Mouse (Mus musculus): ENCODE results near the gene Cbl. TPM values are rescaled to one million over a fixed set of nuclear protein-coding genes. Genes with fewer than 3 reads are reported as not detected.

Cbl gene
- polyA plus RNA-seq, 1 experiment from 2014 or later: 4.9 TPM

DNA sequence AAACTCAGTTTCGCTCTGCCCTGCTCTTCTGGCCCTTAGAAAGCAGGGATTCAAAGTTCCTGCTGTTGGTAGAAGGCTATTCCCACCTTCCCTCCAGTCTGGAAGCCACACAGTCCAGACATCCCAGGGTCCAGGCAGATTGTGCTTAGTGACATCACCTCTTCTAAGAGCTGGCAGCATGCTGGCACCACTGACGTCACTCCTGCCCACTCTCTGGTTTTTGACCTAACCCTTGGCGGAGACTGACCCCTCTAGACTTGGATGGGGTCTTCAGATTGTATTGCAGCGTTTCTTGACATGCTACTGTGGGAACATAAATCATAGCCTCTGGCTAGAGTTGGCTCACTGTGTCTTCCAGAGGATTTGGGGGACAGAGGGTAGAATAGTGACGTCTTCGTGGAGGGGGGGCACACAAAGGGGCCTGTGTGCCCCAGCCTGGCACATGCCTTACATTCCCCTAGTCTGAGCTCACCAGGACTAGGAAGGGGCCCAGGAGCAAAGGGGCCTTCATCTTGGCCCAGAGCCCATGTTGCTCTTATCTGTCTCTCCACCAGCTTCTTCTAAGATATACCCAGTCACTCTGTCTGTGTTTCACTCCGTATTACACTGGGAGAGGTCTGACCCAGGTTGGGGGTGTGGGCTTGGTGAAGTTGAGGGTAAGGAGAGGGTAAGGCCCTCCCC lies 98.0 kb downstream of the Cbl start:
- 0 out of 2 replicates have a peak, but pooled peaks cover 4% of the 10 kb centered on the region for H3K4me1 ChIP-seq (replicated peaks; ENCODE audit: control insufficient read depth, insufficient read depth)
- 38% methylated on average over 7 of the region's 7 CpGs for WGBS
- peak overlapping the region; percentile 66 for H3K4me2 ChIP-seq (replicated peaks; ENCODE audit: low read depth)
- TF ChIP-seq CTCF (IDR thresholded peaks at IDR 0.05; ENCODE audit: low read depth) (no peak), EP300 (optimal IDR thresholded peaks at IDR 0.05) (no peak)
- H3K9ac ChIP-seq (ENCODE audit: low read length): peak overlapping the region; percentile 75
- ATAC-seq (ENCODE audit: low FRiP score, low TSS enrichment) (peak; percentile 23; the same call in 1 of the 2 replicates), DNase-seq (ENCODE audit: low spot score) (no peak)
- no peaks in the 10 kb centered on the region for H3K27me3 ChIP-seq (ENCODE audit: control insufficient read depth, insufficient read depth, low read length)
- peak overlapping the region; percentile 91 for H3K27ac ChIP-seq (replicated peaks)
- H3K36me3 ChIP-seq (ENCODE audit: control insufficient read depth, insufficient read depth, low read length): peaks cover 2% of the 10 kb centered on the region; the same call in 1 of the 2 replicates
- H3K4me3 ChIP-seq (ENCODE audit: low read depth, low read length): peak overlapping the region; percentile 65
- H3K9me3 ChIP-seq (ENCODE audit: control insufficient read depth, low read length): no peaks in the 10 kb centered on the region

DNA sequence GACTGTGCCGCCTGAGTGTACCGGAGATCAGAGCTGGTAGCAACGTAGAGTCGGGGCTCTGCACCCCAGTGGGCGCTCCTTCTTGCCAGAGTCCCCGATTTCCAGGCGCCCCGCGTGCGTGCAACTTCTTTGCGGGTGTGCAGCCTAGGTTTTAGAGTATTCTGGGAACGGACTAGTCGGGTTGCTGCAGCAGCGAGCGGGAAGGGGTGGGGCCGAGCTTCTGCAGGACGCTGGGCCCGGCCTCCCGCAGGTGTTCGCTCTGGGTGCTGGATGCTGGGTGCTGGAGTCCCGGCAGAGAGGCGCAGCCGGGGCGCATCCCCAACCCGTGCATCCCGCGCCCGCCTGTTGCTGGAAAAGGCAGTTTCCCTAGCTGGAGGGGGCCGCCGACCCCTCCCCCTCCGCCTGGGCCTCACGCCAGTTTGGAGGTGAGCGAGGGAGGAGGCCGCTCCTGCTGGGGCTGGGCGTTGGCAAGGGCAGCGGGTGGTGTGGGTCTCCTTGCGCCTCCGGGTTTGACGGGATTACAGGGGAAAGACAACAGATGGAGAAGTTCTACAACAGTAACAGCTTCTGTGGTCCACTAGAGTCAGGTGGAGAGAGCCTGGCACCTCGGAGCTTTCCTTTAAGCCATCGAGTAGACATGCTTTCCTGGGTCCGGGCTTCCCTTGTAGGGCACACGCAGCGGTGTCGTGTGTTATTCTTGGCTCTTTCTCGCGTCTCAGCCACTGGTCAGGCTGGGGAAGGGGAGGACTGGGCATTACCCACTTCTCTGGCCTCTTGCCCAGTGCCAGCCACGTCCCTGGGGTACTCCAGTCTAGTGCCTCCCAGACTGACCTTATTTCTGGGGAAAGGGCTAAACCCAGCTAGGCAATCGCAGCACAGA lies 98.8 kb downstream of the Cbl start:
- Histone ChIP-seq H3K27me3 (ENCODE audit: control insufficient read depth, insufficient read depth, low read length) (no peaks in the 10 kb centered on the region), H3K36me3 (ENCODE audit: control insufficient read depth, insufficient read depth, low read length) (peaks cover 1% of the 10 kb centered on the region; the same call in 1 of the 2 replicates), H3K27ac (replicated peaks) (peak overlapping the region; percentile 91), H3K9me3 (ENCODE audit: control insufficient read depth, low read length) (no peaks in the 10 kb centered on the region), H3K4me1 (replicated peaks; ENCODE audit: control insufficient read depth, insufficient read depth) (peaks cover 10% of the 10 kb centered on the region), H3K4me3 (ENCODE audit: low read depth, low read length) (peak overlapping the region; percentile 65), H3K9ac (ENCODE audit: low read length) (peak overlapping the region; percentile 75), H3K4me2 (replicated peaks; ENCODE audit: low read depth) (peak overlapping the region; percentile 66)
- WGBS: 2% methylated on average over 48 of the region's 49 CpGs
- DNase-seq (ENCODE audit: low spot score) (peak; percentile 70), ATAC-seq (ENCODE audit: low FRiP score, low TSS enrichment) (0 out of 2 replicates have a peak, but pooled peaks have one; percentile 12)
- no peak for TF ChIP-seq CTCF (IDR thresholded peaks at IDR 0.05; ENCODE audit: low read depth)
- no peak for TF ChIP-seq EP300 (optimal IDR thresholded peaks at IDR 0.05)

DNA sequence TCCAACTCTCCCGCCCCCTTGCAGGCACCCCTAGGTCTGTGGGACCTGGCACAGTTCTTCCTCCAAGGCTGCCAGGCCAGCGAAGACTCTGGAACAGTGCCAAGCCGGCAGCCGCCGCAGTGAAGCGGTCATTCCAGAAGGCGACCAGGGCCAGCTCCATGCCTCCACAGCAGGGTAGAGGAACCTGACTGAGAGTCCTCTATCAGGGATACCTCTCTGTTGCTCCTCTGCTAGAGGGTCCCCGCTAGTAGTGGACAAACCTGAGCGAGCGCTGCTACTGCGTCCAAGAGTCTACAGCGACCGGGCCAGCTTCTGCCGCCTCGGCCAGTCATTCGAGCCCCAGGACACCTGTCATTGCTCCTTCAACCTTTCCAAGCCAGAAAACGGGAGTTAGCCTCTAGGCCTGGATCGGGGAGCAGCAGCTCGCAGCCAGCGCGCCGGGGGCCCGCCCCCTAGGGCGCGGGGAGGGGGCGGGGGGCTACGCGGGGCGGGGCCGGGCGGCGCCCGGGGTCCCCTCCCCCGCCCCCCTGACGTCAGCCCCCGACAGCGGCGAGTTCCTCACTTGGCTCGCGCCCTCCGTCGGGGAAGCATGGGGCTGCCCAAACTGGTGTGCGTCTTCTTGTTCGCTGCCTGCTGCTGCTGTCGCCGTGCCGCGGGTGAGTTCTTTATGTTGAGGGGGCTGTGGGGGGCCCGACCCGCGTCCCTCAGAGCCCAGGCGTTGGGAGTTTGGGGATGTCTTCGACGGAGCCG lies 99.6 kb downstream of the Cbl start, which contains the start of gene Mcam:
Gene Mcam (plus strand): TSS at position 369 of the 750 bp plus-strand sequence.
- H3K27ac ChIP-seq (replicated peaks): peak within 1 kb of the TSS; percentile 91
- TF ChIP-seq CTCF (IDR thresholded peaks at IDR 0.05; ENCODE audit: low read depth): 0 out of 2 replicates have a peak, but pooled peaks have one; percentile 6
- no peak for TF ChIP-seq EP300 (optimal IDR thresholded peaks at IDR 0.05)
- 1% methylated on average over 54 of the region's 55 CpGs for WGBS
- H3K36me3 ChIP-seq (ENCODE audit: control insufficient read depth, insufficient read depth, low read length): no peaks in the 10 kb centered on the region; the same call in 1 of the 2 replicates
- H3K4me3 ChIP-seq (ENCODE audit: low read depth, low read length): peak within 1 kb of the TSS; percentile 65
- H3K4me1 ChIP-seq (replicated peaks; ENCODE audit: control insufficient read depth, insufficient read depth): peaks cover 10% of the 10 kb centered on the region
- H3K9me3 ChIP-seq (ENCODE audit: control insufficient read depth, low read length): no peaks in the 10 kb centered on the region
- DNase-seq (ENCODE audit: low spot score): peak; percentile 79
- ATAC-seq (ENCODE audit: low FRiP score, low TSS enrichment): peak; percentile 51
- no peaks in the 10 kb centered on the region for H3K27me3 ChIP-seq (ENCODE audit: control insufficient read depth, insufficient read depth, low read length)
- H3K4me2 ChIP-seq (replicated peaks; ENCODE audit: low read depth): peak within 1 kb of the TSS; percentile 66
- H3K9ac ChIP-seq (ENCODE audit: low read length): peak within 1 kb of the TSS; percentile 75

- H3K4me2 ChIP-seq (replicated peaks; ENCODE audit: low read depth): peak overlapping the region; percentile 66
- H3K27ac ChIP-seq (replicated peaks): peak overlapping the region; percentile 91
- H3K9me3 ChIP-seq (ENCODE audit: control insufficient read depth, low read length): no peaks in the 10 kb centered on the region
- no peaks in the 10 kb centered on the region for H3K27me3 ChIP-seq (ENCODE audit: control insufficient read depth, insufficient read depth, low read length)
- peak overlapping the region; percentile 65 for H3K4me3 ChIP-seq (ENCODE audit: low read depth, low read length)
- DNase-seq (ENCODE audit: low spot score): no peak
- H3K4me1 ChIP-seq (replicated peaks; ENCODE audit: control insufficient read depth, insufficient read depth): peaks cover 10% of the 10 kb centered on the region
- TF ChIP-seq EP300 (optimal IDR thresholded peaks at IDR 0.05) (no peak), CTCF (IDR thresholded peaks at IDR 0.05; ENCODE audit: low read depth) (no peak)
- ATAC-seq (ENCODE audit: low FRiP score, low TSS enrichment): no peak
- H3K36me3 ChIP-seq (ENCODE audit: control insufficient read depth, insufficient read depth, low read length): no peaks in the 10 kb centered on the region; the same call in 1 of the 2 replicates
- 27% methylated on average over 2 of the region's 2 CpGs for WGBS
- peak overlapping the region; percentile 35 for H3K9ac ChIP-seq (ENCODE audit: low read length)
Measured at GRCm38 (mm10) chr9:44133287-44133686, 100.6 kb downstream of the Cbl start.

- Histone ChIP-seq H3K4me1 (replicated peaks; ENCODE audit: control insufficient read depth, insufficient read depth) (peaks cover 10% of the 10 kb centered on the region), H3K4me2 (replicated peaks; ENCODE audit: low read depth) (no peak overlapping the region), H3K4me3 (ENCODE audit: low read depth, low read length) (no peak overlapping the region), H3K36me3 (ENCODE audit: control insufficient read depth, insufficient read depth, low read length) (no peaks in the 10 kb centered on the region; the same call in 1 of the 2 replicates), H3K9ac (ENCODE audit: low read length) (no peak overlapping the region), H3K27ac (replicated peaks) (no peak overlapping the region), H3K27me3 (ENCODE audit: control insufficient read depth, insufficient read depth, low read length) (no peaks in the 10 kb centered on the region), H3K9me3 (ENCODE audit: control insufficient read depth, low read length) (no peaks in the 10 kb centered on the region)
- WGBS: 59% methylated on average over 5 of the region's 5 CpGs
- no peak for DNase-seq (ENCODE audit: low spot score)
- no peak for ATAC-seq (ENCODE audit: low FRiP score, low TSS enrichment)
- TF ChIP-seq EP300 (optimal IDR thresholded peaks at IDR 0.05) (no peak), CTCF (IDR thresholded peaks at IDR 0.05; ENCODE audit: low read depth) (no peak)
Measured at GRCm38 (mm10) chr9:44132200-44132599, 101.6 kb downstream of the Cbl start.
